Mouse (Mus musculus) heart, adult 2 months (tissue): ENCODE results near the gene 9430015G10Rik. TPM values are rescaled to one million over a fixed set of nuclear protein-coding genes. Genes with fewer than 3 reads are reported as not detected.

ENCODE experiments used
- DNase-seq, 2 experiments: peaks; one replicate each; pipeline ENCODE4 v3.0.0; 2021
- H3K27ac ChIP-seq: fragments of 200-600 bp; 2 replicates; pipeline ENCODE4 v1.8.1; 2022
- H3K27me3 ChIP-seq: fragments of 200-500 bp; 2 replicates; pipeline ENCODE4 v1.6.1; 2012; ENCODE audit warnings: mild to moderate bottlenecking, low read length, inconsistent platforms, mixed read lengths; ENCODE audit not compliant: control insufficient read depth, insufficient read depth
- H3K36me3 ChIP-seq: fragments of 200-500 bp; 2 replicates; pipeline ENCODE4 v1.6.1; 2012; ENCODE audit warnings: low read length, inconsistent platforms; ENCODE audit not compliant: control insufficient read depth, insufficient read depth
- H3K4me1 ChIP-seq: fragments of 200-500 bp; 2 replicates; pipeline ENCODE4 v1.6.1; 2011; ENCODE audit warnings: low read length; ENCODE audit not compliant: control insufficient read depth, insufficient read depth
- H3K4me3 ChIP-seq: fragments of 200-600 bp; 2 replicates; pipeline ENCODE4 v1.8.1; 2022
- H3K79me2 ChIP-seq: fragments of 200-500 bp; replicated peaks from 2 replicates; pipeline ENCODE4 v1.6.1; 2012; ENCODE audit warnings: mild to moderate bottlenecking, inconsistent platforms, low read length, moderate library complexity, mixed read lengths; ENCODE audit not compliant: control insufficient read depth, insufficient read depth
- H3K9ac ChIP-seq: fragments of 200-500 bp; 2 replicates; pipeline ENCODE4 v1.6.1; 2012; ENCODE audit warnings: low read depth, mild to moderate bottlenecking, control low read depth, inconsistent platforms, low read length, mixed read lengths
- CTCF ChIP-seq: fragments of 200-600 bp; IDR thresholded peaks from 2 replicates; pipeline ENCODE4 v1.8.1; 2022; ENCODE audit warnings: antibody characterized with exemption, mild to moderate bottlenecking, moderate library complexity
- EP300 ChIP-seq: fragments of 200-500 bp; IDR thresholded peaks from 2 replicates; pipeline ENCODE4 v1.6.1; 2011; ENCODE audit warnings: low read depth, low read length, control low read depth; ENCODE audit not compliant: insufficient read depth
- POLR2A ChIP-seq: fragments of 200-500 bp; IDR thresholded peaks from 2 replicates; pipeline ENCODE4 v1.6.1; 2011; ENCODE audit warnings: mild to moderate bottlenecking, low read depth, low read length, control low read depth; ENCODE audit not compliant: insufficient read depth
- WGBS: fragments of 180-500 bp; shearing (Covaris S2); methylation state at CpG from one replicate; pipeline ENCODE4 v1.1.7; 2018; 5-methylcytosine and 5-hydroxymethylcytosine counted together
- intact Hi-C: fragments of 180-260 bp; cut with DNase I; formaldehyde crosslinking; loops from one replicate; pipeline ENCODE4 v1.15.1; 2025
- polyA plus RNA-seq: library from polyadenylated mRNA; depleted of rRNA; stranded (reverse); fragments of >200 nt; gene quantifications from 2 replicates; pipeline ENCODE4 v1.2.3, GENCODE M21; 2012; rRNA removed
- total RNA-seq, 2 experiments: library from RNA; stranded (reverse); gene quantifications; 2 replicates each; pipeline ENCODE4 v1.2.3; 2021

The 9430015G10Rik gene
- total and polyA plus RNA-seq, 3 experiments = 1.7 to 5.9 (median 3.5) TPM

GRCm38 (mm10) chr4:156169129-156169528 is 59.3 kb downstream of the 9430015G10Rik start:
- Histone ChIP-seq H3K4me1 (no peaks in the 10 kb centered on the region), H3K36me3 (no peaks in the 10 kb centered on the region), H3K4me3 (no peak overlapping the region), H3K27me3 (no peaks in the 10 kb centered on the region), H3K9ac (no peak overlapping the region), H3K79me2 (no peaks in the 10 kb centered on the region), H3K27ac (no peak overlapping the region)
- no peak for DNase-seq
- WGBS = 93% methylated on average over 10 of the region's 10 CpGs
- intact Hi-C loops = no loop called here
- TF ChIP-seq EP300 (no peak), POLR2A (no peak), CTCF (no peak)

DNA sequence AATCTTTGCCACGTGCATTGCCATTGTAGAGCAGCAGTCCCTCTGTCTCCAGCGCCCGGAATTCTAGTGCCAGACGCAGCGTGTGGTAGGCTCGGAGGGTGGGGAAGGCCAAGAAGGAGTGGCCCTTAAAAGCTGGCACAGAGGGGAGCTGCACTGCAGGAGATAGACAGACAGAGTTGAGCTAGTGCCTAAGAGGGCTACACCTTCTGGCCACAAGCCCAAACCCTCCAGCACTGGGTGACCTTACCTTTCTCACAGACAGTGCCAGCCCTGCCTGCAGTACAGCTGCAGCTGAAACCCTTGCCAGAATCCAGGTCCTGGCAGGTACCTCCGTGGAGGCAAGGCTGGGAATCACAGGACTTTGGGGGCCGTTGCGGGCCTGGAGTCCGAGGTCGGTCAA is 62.0 kb downstream of the 9430015G10Rik start:
- TF ChIP-seq EP300 (peak; percentile 64; the same call in 1 of the 2 replicates), CTCF (no peak), POLR2A (no peak)
- no peaks in the 10 kb centered on the region for H3K4me1 ChIP-seq
- intact Hi-C loops = loop anchor here (5.0 kb wide), 1 partner anchor 45 kb away; the partner anchor contains the start of gene Perm1
- no peak overlapping the region; the same call in 1 of the 2 replicates for H3K27ac ChIP-seq
- DNase-seq = peak; percentile 60 to 80
- H3K27me3 ChIP-seq = no peaks in the 10 kb centered on the region
- no peaks in the 10 kb centered on the region for H3K79me2 ChIP-seq
- H3K9ac ChIP-seq = no peak overlapping the region
- no peaks in the 10 kb centered on the region for H3K36me3 ChIP-seq
- WGBS = 72% methylated on average over 11 of the region's 11 CpGs
- H3K4me3 ChIP-seq = no peak overlapping the region

Other genes with a start within 250 kb of the 9430015G10Rik start
- under 1 TPM; 0.13 to 0.16 TPM for gene Tas1r3, start 246.6 kb upstream of the 9430015G10Rik start, total RNA-seq
- 0.32 and 0.35 TPM in 2 replicates for gene Tas1r3, start 246.6 kb upstream of the 9430015G10Rik start, polyA plus RNA-seq
- 1 to 10 TPM; 5.1 to 6.9 TPM for gene Cptp, start 240.5 kb upstream of the 9430015G10Rik start, total RNA-seq
- gene Cptp, start 240.5 kb upstream of the 9430015G10Rik start, polyA plus RNA-seq = 8.9 and 12.4 TPM in 2 replicates
- 10 to 100 TPM; 15.3 to 17.4 TPM for gene Ints11, start 240.4 kb upstream of the 9430015G10Rik start, total RNA-seq
- gene Ints11, start 240.4 kb upstream of the 9430015G10Rik start, polyA plus RNA-seq = 15.8 and 23.2 TPM in 2 replicates
- 10 to 100 TPM in 1 of 2 experiments, 1 to 10 TPM in 1; 9.4 to 10.1 TPM for gene Pusl1, start 218.2 kb upstream of the 9430015G10Rik start, total RNA-seq
- gene Pusl1, start 218.2 kb upstream of the 9430015G10Rik start, polyA plus RNA-seq = 19.9 and 31.3 TPM in 2 replicates
- 10 to 100 TPM in 1 of 2 experiments, 1 to 10 TPM in 1; 9.7 to 11.3 TPM for gene Acap3, start 218.2 kb upstream of the 9430015G10Rik start, total RNA-seq
- gene Acap3, start 218.2 kb upstream of the 9430015G10Rik start, polyA plus RNA-seq = 19.2 and 20.0 TPM in 2 replicates
- 10 to 100 TPM; 55.8 to 56.7 TPM for gene Ube2j2, start 166.2 kb upstream of the 9430015G10Rik start, total RNA-seq
- gene Ube2j2, start 166.2 kb upstream of the 9430015G10Rik start, polyA plus RNA-seq = 29.7 and 35.3 TPM in 2 replicates
- 10 to 100 TPM; 16.6 to 17.9 TPM for gene C1qtnf12, start 147.7 kb upstream of the 9430015G10Rik start, total RNA-seq
- 17.2 and 21.8 TPM in 2 replicates for gene C1qtnf12, start 147.7 kb upstream of the 9430015G10Rik start, polyA plus RNA-seq
- gene B3galt6, start 117.3 kb upstream of the 9430015G10Rik start, total RNA-seq = 1 to 10 TPM; 2.5 to 3.0 TPM
- gene B3galt6, start 117.3 kb upstream of the 9430015G10Rik start, polyA plus RNA-seq = 2.7 and 3.6 TPM in 2 replicates
- gene Sdf4, start 117.1 kb upstream of the 9430015G10Rik start, total RNA-seq = 10 to 100 TPM; 79.2 to 91.0 TPM
- 23.7 and 37.1 TPM in 2 replicates for gene Sdf4, start 117.1 kb upstream of the 9430015G10Rik start, polyA plus RNA-seq
- gene Tnfrsf4, start 96.1 kb upstream of the 9430015G10Rik start, total RNA-seq = not detected
- 1.1 and 1.4 TPM in 2 replicates for gene Tnfrsf4, start 96.1 kb upstream of the 9430015G10Rik start, polyA plus RNA-seq
- under 1 TPM in 1 of 2 experiments, not detected in 1; 0.31 TPM for gene Tnfrsf18, start 83.8 kb upstream of the 9430015G10Rik start, total RNA-seq
- gene Tnfrsf18, start 83.8 kb upstream of the 9430015G10Rik start, polyA plus RNA-seq = 0.80 and 0.82 TPM in 2 replicates
- not detected for gene Ttll10, start 50.6 kb upstream of the 9430015G10Rik start, total RNA-seq
- 0.32 and 1.1 TPM in 2 replicates for gene Ttll10, start 50.6 kb upstream of the 9430015G10Rik start, polyA plus RNA-seq
- gene Rnf223, start 20.5 kb downstream of the 9430015G10Rik start, total RNA-seq = under 1 TPM in 1 of 2 experiments, not detected in 1; 0.07 TPM
- gene Rnf223, start 20.5 kb downstream of the 9430015G10Rik start, polyA plus RNA-seq = 0.09 and 0.14 TPM in 2 replicates
- gene Agrn, start 87.5 kb downstream of the 9430015G10Rik start, total RNA-seq = 10 to 100 TPM; 24.3 to 26.9 TPM
- gene Agrn, start 87.5 kb downstream of the 9430015G10Rik start, polyA plus RNA-seq = 50.4 and 70.1 TPM in 2 replicates
- gene Isg15, start 90.8 kb downstream of the 9430015G10Rik start, total RNA-seq = 1 to 10 TPM; 3.2 to 4.5 TPM
- 6.9 and 8.3 TPM in 2 replicates for gene Isg15, start 90.8 kb downstream of the 9430015G10Rik start, polyA plus RNA-seq
- gene AW011738, start 93.3 kb downstream of the 9430015G10Rik start, total RNA-seq = 10 to 100 TPM in 1 of 2 experiments, 1 to 10 TPM in 1; 9.7 to 12.1 TPM
- 4.6 and 4.8 TPM in 2 replicates for gene AW011738, start 93.3 kb downstream of the 9430015G10Rik start, polyA plus RNA-seq
- gene Perm1, start 105.9 kb downstream of the 9430015G10Rik start, total RNA-seq = 100 to 1,000 TPM; 273 to 332 TPM
- 163 and 257 TPM in 2 replicates for gene Perm1, start 105.9 kb downstream of the 9430015G10Rik start, polyA plus RNA-seq
- 10 to 100 TPM in 1 of 2 experiments, 1 to 10 TPM in 1; 9.7 to 10.8 TPM for gene Plekhn1, start 124.9 kb downstream of the 9430015G10Rik start, total RNA-seq
- gene Plekhn1, start 124.9 kb downstream of the 9430015G10Rik start, polyA plus RNA-seq = 25.2 and 28.0 TPM in 2 replicates
- 10 to 100 TPM; 24.8 to 25.1 TPM for gene Noc2l, start 126.0 kb downstream of the 9430015G10Rik start, total RNA-seq
- 33.9 and 45.5 TPM in 2 replicates for gene Noc2l, start 126.0 kb downstream of the 9430015G10Rik start, polyA plus RNA-seq
- not detected for gene Samd11, start 145.7 kb downstream of the 9430015G10Rik start, total RNA-seq
- 0.09 and 0.61 TPM in 2 replicates for gene Samd11, start 145.7 kb downstream of the 9430015G10Rik start, polyA plus RNA-seq
- not detected for gene Vmn2r-ps159, start 221.1 kb downstream of the 9430015G10Rik start, total RNA-seq
- not detected in 2 replicates for gene Vmn2r-ps159, start 221.1 kb downstream of the 9430015G10Rik start, polyA plus RNA-seq